Mouse (Mus musculus) kidney, postnatal 10 days (tissue): ENCODE results near the gene Ctcfl.

ENCODE experiments used
- DNase-seq: peaks from one replicate; pipeline ENCODE4 v3.0.0; 2021; ENCODE audit warnings: mixed read lengths

Ctcfl gene

GRCm38 (mm10) chr2:173082706-173083105, 36.6 kb downstream of the Ctcfl start:
- no peak for DNase-seq

GRCm38 (mm10) chr2:173080785-173081241, 38.5 kb downstream of the Ctcfl start:
- DNase-seq: peak; percentile 91

DNA sequence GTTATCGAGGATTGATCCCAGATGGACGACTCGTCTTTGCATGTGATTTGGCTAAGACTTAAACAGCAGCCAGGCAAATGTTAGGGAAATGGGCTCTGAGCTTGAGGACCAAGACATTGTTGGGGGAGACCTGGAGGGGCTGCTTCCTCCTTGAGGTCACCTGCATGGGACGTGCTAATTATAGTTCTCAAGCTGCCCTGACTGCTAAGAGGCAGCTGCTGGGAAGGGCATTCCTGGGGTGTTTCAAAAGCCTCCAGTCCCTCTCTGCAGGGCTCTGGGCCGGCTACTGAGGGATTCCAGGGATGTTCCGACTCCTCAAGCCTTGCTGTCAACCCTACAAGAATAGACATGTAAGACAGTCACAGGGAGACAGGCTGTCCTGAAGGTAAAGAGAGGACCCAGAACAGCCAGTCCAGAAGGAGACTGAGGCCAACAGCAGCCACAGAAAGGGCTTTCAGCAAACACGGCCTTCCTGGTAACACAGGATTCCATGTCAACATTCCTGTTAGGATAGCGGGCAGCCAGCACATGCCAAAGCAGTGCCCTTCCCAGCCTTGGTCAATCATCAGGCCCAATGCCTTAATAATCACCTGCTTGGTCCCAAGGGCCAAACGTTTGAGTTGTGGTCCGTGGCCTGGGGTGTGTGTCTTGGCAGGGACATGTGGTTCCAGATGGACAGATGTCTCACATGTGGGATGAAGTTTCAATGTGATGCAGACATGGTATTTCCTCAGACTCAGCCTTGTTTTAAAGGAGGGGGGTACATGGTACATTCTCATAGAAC, 39.4 kb downstream of the Ctcfl start:
- DNase-seq: peak; percentile 2

GRCm38 (mm10) chr2:173076921-173077320, 42.4 kb downstream of the Ctcfl start:
- DNase-seq: no peak

DNA sequence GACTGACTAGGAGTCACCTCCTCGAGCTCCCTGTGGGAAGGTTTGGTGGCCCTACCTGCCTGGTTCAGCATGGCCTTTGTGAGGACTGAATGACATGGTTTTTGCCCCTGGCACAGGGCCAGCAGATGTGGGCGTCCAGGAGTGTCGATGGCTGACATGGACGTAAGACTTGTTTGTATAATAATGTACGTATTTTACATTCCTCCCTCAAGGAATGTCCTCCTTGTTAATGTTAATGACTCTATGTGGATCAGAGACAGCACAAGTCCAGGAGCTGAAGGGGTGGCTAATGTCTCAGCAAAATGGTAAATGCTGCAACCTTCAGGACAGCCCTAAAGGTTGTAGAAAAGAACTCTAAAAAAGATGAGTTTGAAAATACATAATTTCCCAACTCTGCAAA, 45.7 kb downstream of the Ctcfl start:
- no peak for DNase-seq

DNA sequence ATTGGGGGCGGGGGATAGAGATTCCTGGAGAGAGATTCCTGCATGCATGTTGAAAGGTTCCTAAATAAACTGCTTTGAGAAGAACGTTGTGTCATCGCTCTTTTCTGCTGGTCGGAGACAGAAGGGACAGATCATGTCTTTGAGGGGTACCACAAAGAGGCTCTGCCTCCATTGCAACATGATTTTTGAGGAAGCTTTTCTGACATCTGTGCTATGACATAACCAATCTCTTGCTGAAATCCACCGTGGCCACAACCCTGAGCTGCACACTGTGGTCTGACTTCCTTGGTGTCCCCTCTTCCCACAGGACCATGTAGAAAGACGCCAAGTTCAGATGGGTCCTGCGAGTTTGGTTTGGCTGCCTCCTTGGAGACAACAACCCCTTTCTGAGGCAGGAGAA, 46.4 kb downstream of the Ctcfl start:
- DNase-seq: no peak

- no peak for DNase-seq
These were observed 54.5 kb downstream of the Ctcfl start for GRCm38 (mm10) chr2:173064864-173065263.

- no peak for DNase-seq
These were observed 56.1 kb downstream of the Ctcfl start for GRCm38 (mm10) chr2:173063219-173063618.

GRCm38 (mm10) chr2:173061443-173062351, 57.6 kb downstream of the Ctcfl start:
- no peak for DNase-seq

- no peak for DNase-seq
These were observed 58.9 kb downstream of the Ctcfl start for GRCm38 (mm10) chr2:173060450-173060849.

GRCm38 (mm10) chr2:173058263-173058662, 61.1 kb downstream of the Ctcfl start:
- peak; percentile 3 for DNase-seq

DNA sequence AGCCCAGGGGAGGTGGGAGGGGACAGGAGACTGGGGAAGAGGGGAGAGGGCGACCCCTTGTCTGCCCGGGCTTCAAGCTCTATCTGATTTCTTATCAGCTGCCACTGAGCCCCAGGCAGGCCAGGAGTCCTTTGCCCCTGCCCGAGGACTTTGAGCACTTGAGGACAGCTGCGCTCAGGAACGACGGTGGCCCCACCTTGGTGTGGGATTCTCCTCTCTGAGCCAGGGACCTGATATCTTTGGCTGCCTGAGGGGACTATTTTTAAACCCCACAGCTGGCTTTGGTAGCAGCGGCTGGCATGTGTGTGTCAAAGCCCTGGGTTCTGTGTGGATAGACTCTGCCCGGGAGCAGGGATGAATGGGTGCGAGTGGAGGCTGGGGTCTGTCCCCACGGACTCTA, 61.7 kb downstream of the Ctcfl start:
- peak; percentile 5 for DNase-seq

GRCm38 (mm10) chr2:173056882-173057315, 62.4 kb downstream of the Ctcfl start:
- DNase-seq: peak; percentile 3

- DNase-seq: peak; percentile 2
These were observed 62.9 kb downstream of the Ctcfl start for GRCm38 (mm10) chr2:173056303-173056881.

DNA sequence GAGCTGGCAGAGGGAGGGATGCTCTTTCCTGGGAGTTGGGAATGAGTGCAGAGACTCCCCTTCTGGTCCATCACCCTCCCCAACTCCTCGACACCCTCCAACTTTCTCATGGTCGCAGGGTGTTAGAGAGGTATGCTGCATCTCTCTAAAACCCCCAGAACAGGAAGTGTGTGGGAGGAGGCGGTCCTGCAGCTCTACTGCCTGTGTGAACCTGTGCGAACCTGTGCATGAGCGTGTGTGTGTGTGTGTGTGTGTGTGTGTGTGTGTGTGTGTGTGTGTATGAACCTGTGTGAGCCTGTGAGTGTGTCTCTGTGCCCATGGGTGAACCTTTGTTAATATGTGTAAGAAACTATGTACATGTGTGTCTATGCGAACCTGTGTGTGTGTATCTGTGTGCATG, 65.5 kb downstream of the Ctcfl start:
- no peak for DNase-seq

DNA sequence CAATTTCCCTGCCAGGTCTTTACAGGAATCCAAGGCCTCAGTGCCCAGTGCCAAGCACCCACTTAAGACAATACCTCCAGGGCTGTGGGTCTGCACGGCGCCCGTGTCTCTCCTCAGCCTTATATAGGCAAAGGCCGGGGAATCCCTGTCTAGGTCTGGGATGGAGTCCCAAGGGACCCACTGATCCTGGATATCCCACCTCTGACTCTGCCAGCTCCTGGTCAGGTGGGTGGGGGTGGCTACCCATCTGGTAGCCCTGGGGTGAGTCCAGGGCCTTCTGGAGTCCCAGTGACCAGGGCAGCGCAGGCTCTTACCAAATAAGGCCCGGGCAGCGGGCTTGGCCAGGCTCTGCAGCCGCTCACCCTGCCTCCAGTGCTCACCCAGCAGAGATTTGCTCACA, 66.4 kb downstream of the Ctcfl start:
- DNase-seq: no peak

DNA sequence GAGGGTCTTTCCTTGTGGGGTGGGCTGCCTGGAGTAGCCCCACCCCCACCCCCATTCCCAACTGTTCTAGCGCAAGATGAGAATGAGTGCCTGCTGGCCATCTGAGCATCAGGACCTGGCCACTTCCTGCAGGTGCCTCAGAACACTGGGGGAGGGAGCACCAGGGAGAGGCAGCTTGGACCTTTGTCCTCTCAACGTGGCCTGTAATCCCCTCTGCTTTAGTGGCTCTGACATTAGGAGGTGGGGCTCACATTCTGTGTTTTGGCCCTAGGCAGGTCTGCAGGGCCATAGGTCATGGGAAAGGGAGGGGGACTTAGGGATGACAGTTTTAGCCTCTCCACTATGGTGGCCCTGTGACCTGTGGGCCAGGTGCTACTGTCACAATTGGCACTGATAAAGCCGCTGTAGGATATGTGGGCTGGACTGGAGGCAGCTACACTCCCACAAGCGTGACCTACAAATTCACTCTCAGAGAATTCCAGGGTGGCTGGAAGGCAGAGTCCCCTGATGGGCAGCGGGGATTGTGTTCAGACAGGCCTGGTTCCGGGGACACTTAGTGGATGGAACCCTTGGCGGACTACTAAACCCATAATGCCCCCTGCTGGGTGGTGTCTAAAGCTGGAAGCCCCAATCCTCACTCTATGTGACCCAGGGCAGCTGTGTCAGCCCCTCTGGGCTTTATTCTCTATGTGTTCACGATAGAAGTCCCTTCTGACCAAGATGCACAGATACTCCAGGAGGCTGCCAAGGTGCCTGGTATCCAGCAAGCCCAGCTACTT, 68.5 kb downstream of the Ctcfl start:
- DNase-seq: peak; percentile 9

DNA sequence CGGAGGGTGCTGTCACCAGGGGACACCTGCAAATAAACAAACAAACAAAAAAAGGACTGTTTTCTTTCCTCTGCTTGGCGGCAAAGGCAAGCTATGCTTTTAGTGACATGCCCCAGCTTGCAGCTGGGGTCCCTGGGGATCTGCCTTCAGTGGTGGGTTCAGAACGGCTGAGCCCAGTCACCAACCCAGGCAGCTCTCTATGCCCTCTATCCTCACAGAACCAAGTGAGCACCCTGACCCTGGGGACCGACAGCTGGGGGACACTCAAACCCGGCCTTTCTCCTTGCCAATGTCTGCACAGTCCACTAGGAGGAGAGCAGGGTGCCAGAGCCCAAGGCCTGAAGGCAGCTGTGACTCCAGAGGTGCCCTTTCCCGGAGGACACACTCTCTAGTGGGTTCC, 69.5 kb downstream of the Ctcfl start:
- no peak for DNase-seq

DNA sequence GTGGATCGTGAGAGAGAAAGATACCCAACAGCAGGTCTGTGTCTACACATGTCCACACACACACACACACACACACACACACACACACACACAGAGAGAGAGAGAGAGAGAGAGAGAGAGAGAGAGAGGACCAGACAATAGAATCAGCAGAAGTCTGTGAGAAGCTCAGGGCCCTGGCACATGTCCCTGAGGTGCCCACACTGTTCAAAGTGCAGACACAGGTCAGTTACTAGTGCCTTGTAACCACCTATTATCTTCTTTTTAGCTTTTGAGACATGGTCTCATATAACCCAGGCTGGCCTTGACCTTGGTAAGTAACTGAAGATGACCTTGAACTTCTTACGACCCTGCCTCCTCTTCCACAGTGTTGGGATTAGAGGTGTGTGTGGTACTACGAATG, 70.1 kb downstream of the Ctcfl start:
- no peak for DNase-seq

DNA sequence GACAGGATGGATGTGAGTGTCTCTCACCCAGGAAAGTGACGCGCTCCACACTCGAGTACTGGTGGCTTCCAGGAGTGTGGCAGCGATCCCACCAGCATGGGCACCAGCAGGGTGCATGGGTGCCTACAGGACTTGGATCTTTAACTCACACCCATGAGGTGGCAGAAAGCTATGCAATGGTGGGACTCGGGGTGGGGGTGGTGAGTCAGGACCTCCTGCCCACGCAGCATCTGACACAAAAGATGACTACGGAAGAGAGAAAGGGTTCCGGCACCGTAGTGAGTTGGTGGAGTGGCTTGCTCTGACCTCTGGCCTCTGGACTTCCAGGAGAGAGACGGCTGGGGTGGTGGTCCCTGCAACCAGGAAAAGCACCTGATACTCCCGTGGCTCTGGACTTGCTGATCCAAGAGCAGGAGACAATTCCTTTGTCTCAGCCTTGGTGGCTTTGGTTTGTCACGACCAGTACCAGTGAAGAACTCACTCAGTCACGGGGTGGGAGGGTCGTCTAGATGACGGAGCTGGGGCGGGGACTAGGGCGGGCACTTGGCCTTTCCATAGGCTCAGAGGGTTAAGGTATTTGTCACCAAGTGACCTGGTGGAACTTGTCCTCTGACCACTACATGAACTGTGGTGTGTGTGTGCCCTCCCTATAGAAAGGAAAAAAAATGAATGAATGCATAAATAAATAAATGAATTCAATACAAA, 71.1 kb downstream of the Ctcfl start:
- DNase-seq: no peak

GRCm38 (mm10) chr2:173047471-173047870, 71.9 kb downstream of the Ctcfl start:
- DNase-seq: peak; percentile 47
